25 mouse cellular contexts compared by ENCODE assay signal in the genomic region with DNA sequence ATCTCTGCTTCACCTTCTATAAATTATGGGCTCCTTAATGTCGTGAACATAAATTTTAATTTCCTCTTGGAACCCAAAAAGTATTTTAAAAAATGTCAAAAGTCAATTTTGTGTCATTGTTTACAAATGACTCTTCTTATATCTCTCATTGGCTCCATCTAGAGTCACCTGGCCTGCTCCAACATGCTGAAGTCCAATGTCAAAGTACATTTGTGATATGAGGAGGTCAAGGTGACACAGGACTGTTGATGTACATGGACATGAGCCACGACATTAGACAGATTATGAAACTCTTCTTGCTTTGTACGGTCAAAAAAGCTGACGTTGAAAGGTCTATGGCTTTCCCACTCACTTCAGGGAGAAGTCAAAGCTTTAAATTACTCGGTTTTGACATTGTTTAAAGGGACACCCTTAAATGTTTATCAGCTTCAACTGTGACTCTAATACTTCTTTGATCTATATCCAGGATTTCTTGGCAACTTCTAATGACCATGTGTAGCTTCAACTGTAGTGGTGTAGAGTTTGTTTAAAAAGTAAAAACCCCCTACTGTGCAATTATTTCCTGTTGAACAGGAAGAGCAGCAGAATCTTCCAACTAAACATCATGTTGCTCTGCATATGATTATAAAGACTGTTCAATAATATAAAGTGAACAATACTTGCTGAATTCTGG.
DNase-seq lines count a peak whose midpoint lies in the region; ATAC-seq and TF ChIP-seq lines count a peak whose summit lies in the region.
"Had no signal": no experiment of that assay in that cellular context is flagged by ENCODE, and none has a peak within 500 bp of the region (broad histone marks: within the 10 kb centered on the region; RNA-seq: fewer than 3 reads in every experiment).

No protein-coding gene starts in this region.

- no peaks in the 10 kb centered on the region for H3K27me3 ChIP-seq in heart, adult 2 months (ENCODE audit: control insufficient read depth, insufficient read depth, low read length)
- no peaks in the 10 kb centered on the region for H3K27me3 ChIP-seq in liver, embryonic 16.5 days (ENCODE audit: control insufficient read depth, insufficient read depth, low read depth, low read length)
- no peaks in the 10 kb centered on the region for H3K27me3 ChIP-seq in lung, embryonic 14.5 days (ENCODE audit: insufficient read depth, low read length)
- H3K27me3 ChIP-seq in lung, embryonic 16.5 days (ENCODE audit: control insufficient read depth, insufficient read depth, low read depth, low read length): no peaks in the 10 kb centered on the region
- H3K27me3 ChIP-seq: CH12.LX; embryonic facial prominence, embryonic 12.5 days; forebrain, embryonic 13.5 days; Patski had no signal

- H3K36me3 ChIP-seq in heart, adult 2 months (ENCODE audit: control insufficient read depth, insufficient read depth, low read length): peaks cover 34% of the 10 kb centered on the region
- H3K36me3 ChIP-seq in liver, embryonic 16.5 days (ENCODE audit: control insufficient read depth, insufficient read depth): no peaks in the 10 kb centered on the region
- H3K36me3 ChIP-seq in lung, embryonic 14.5 days (ENCODE audit: insufficient read depth): peaks cover 3% of the 10 kb centered on the region; the same call in 1 of the 2 replicates
- no peaks in the 10 kb centered on the region; the same call in 1 of the 2 replicates for H3K36me3 ChIP-seq in lung, embryonic 16.5 days (ENCODE audit: control insufficient read depth, insufficient read depth, low read length)
- H3K36me3 ChIP-seq: embryonic facial prominence, embryonic 10.5 days; embryonic facial prominence, embryonic 12.5 days; G1E had no signal

- no peak for TF ChIP-seq EP300 in heart, adult 2 months (IDR thresholded peaks at IDR 0.05; ENCODE audit: insufficient read depth, low read depth, low read length)

- H3K4me2 ChIP-seq in liver, embryonic 16.5 days (ENCODE audit: low read depth, low read length): no peak overlapping the region
- H3K4me2 ChIP-seq in lung, embryonic 14.5 days: no peak overlapping the region
- H3K4me2 ChIP-seq in lung, embryonic 16.5 days (ENCODE audit: low read depth, low read length): no peak overlapping the region
- H3K4me2 ChIP-seq: embryonic facial prominence, embryonic 12.5 days; forebrain, embryonic 13.5 days had no signal

- DNase-seq in heart, adult 2 months: no peak
- no peak for DNase-seq in heart, adult 11 months
- DNase-seq in liver: no peak
- peak; percentile 79 for DNase-seq in lung, embryonic 14.5 days
- DNase-seq in lung, postnatal 36 days: no peak
- no peak for DNase-seq in lung, postnatal 25 days (ENCODE audit: low spot score)
- DNase-seq: adrenal gland, adult 8-10 months; adrenal gland, postnatal 14 days; adrenal gland, postnatal 36 days; B cell, adult 2 months; cerebellum, adult 11-12 months; cerebellum, adult 2 months; cerebellum, adult 9-10 months; cerebellum, postnatal 10 days; cerebellum, postnatal 25 days had no signal

- intact Hi-C loops in heart, adult 2 months (cut with DNase I): no loop called here

- peaks cover under 1% of the 10 kb centered on the region; the same call in 1 of the 2 replicates for H3K79me2 ChIP-seq in heart, adult 2 months (replicated peaks; ENCODE audit: control insufficient read depth, insufficient read depth, low read length)

- H3K4me1 ChIP-seq in heart, adult 2 months (ENCODE audit: control insufficient read depth, insufficient read depth, low read length): peaks cover 1% of the 10 kb centered on the region; the same call in 1 of the 2 replicates
- no peaks in the 10 kb centered on the region for H3K4me1 ChIP-seq in liver, embryonic 16.5 days (ENCODE audit: control insufficient read depth, low read depth, low read length)
- no peaks in the 10 kb centered on the region for H3K4me1 ChIP-seq in lung, embryonic 14.5 days (ENCODE audit: insufficient read depth)
- peaks cover 5% of the 10 kb centered on the region; the same call in 1 of the 2 replicates for H3K4me1 ChIP-seq in lung, embryonic 16.5 days (replicated peaks; ENCODE audit: control insufficient read depth, insufficient read depth, low read length)
- H3K4me1 ChIP-seq: embryonic facial prominence, embryonic 10.5 days; embryonic facial prominence, embryonic 12.5 days; forebrain, embryonic 13.5 days had no signal

- ATAC-seq in liver, embryonic 16.5 days (ENCODE audit: low read depth): peak; percentile 19; the same call in 1 of the 2 replicates
- peak; percentile 80 for ATAC-seq in lung, embryonic 14.5 days (ENCODE audit: insufficient read depth)
- peak; percentile 81 for ATAC-seq in lung, embryonic 16.5 days (ENCODE audit: low read depth)
- ATAC-seq: activated CD4-positive, CD25-positive, alpha-beta regulatory T cell, adult 4 months; CD4-positive, CD25-positive, alpha-beta regulatory T cell, adult 4 months; forebrain, embryonic 13.5 days; Patski had no signal

- H3K9me3 ChIP-seq in liver, embryonic 16.5 days (replicated peaks; ENCODE audit: control insufficient read depth, low read length): no peaks in the 10 kb centered on the region
- no peaks in the 10 kb centered on the region for H3K9me3 ChIP-seq in lung, embryonic 14.5 days (ENCODE audit: low read depth, low read length)
- H3K9me3 ChIP-seq in lung, embryonic 16.5 days (ENCODE audit: control insufficient read depth, low read length): no peaks in the 10 kb centered on the region
- H3K9me3 ChIP-seq: embryonic facial prominence, embryonic 10.5 days; embryonic facial prominence, embryonic 12.5 days; forebrain, embryonic 13.5 days; G1E had no signal

- TF ChIP-seq POLR2A in heart, adult 2 months (IDR thresholded peaks at IDR 0.05; ENCODE audit: insufficient read depth, low read depth, low read length): no peak

- H3K27ac ChIP-seq in heart, adult 2 months: peak overlapping the region; percentile 40
- H3K27ac ChIP-seq in liver, embryonic 16.5 days (ENCODE audit: low read length): no peak overlapping the region
- no peak overlapping the region for H3K27ac ChIP-seq in lung, embryonic 14.5 days (ENCODE audit: low read depth)
- H3K27ac ChIP-seq in lung, embryonic 16.5 days (ENCODE audit: low read length): peak overlapping the region; percentile 46; the same call in 1 of the 2 replicates
- H3K27ac ChIP-seq: embryonic facial prominence, embryonic 10.5 days; embryonic facial prominence, embryonic 12.5 days; forebrain, embryonic 13.5 days had no signal

- TF ChIP-seq CTCF in heart, adult 2 months (IDR thresholded peaks at IDR 0.05): no peak
- TF ChIP-seq CTCF in lung, embryonic 14.5 days (IDR thresholded peaks at IDR 0.05; ENCODE audit: low read depth): no peak

- no peak overlapping the region for H3K4me3 ChIP-seq in heart, adult 2 months
- no peak overlapping the region for H3K4me3 ChIP-seq in liver, embryonic 16.5 days (ENCODE audit: low read depth, low read length)
- H3K4me3 ChIP-seq in lung, embryonic 14.5 days (ENCODE audit: low read depth, low read length): no peak overlapping the region
- no peak overlapping the region for H3K4me3 ChIP-seq in lung, embryonic 16.5 days (ENCODE audit: low read length)
- H3K4me3 ChIP-seq: embryonic facial prominence, embryonic 10.5 days; embryonic facial prominence, embryonic 12.5 days; forebrain, embryonic 13.5 days had no signal

- no peak overlapping the region for H3K9ac ChIP-seq in heart, adult 2 months (ENCODE audit: low read depth, low read length)
- no peak overlapping the region for H3K9ac ChIP-seq in liver, embryonic 16.5 days (ENCODE audit: low read depth, low read length)
- H3K9ac ChIP-seq in lung, embryonic 14.5 days: no peak overlapping the region
- H3K9ac ChIP-seq in lung, embryonic 16.5 days (ENCODE audit: low read length): no peak overlapping the region
- H3K9ac ChIP-seq: embryonic facial prominence, embryonic 12.5 days; forebrain, embryonic 13.5 days had no signal

- WGBS in heart, adult 2 months: 53% methylated on average over 5 of the region's 5 CpGs
- 47% methylated on average over 5 of the region's 5 CpGs for WGBS in liver, embryonic 16.5 days (ENCODE audit: insufficient replicate concordance)
- WGBS in lung, embryonic 14.5 days: 36% methylated on average over 5 of the region's 5 CpGs
- WGBS in lung, embryonic 16.5 days: 41% methylated on average over 5 of the region's 5 CpGs

Comparison
In these comparisons a context has a peak if more than half of its experiments do, and no peak if none do; other contexts are left out.
1. H3K27ac ChIP-seq: peak in heart, adult 2 months (single experiment) and lung, embryonic 16.5 days (single experiment); none in liver, embryonic 16.5 days (single experiment) and lung, embryonic 14.5 days (single experiment).
2. ATAC-seq: peak in every context shown above with its lines; median percentile 81 in lung, embryonic 16.5 days; 80 in lung, embryonic 14.5 days; 19 in liver, embryonic 16.5 days.